Mouse (Mus musculus) cortical plate, adult 2 months (tissue): Measurements from ENCODE around the gene Zfr. TPM values are rescaled to one million over a fixed set of nuclear protein-coding genes. Genes with fewer than 3 reads are reported as not detected.

ENCODE experiments used
- H3K27ac ChIP-seq: fragments of 200-500 bp; 2 replicates; pipeline ENCODE4 v1.5.1; 2012; ENCODE audit warnings: low read length, control low read depth, inconsistent platforms; ENCODE audit not compliant: insufficient read depth
- H3K4me1 ChIP-seq: fragments of 200-500 bp; 2 replicates; pipeline ENCODE4 v1.6.1; 2011; ENCODE audit warnings: low read length; ENCODE audit not compliant: control insufficient read depth, insufficient read depth
- H3K4me3 ChIP-seq: fragments of 200-500 bp; 2 replicates; pipeline ENCODE4 v1.5.1; 2011; ENCODE audit warnings: mild to moderate bottlenecking, low read length, control low read depth; ENCODE audit not compliant: insufficient read depth
- CTCF ChIP-seq: fragments of 200-500 bp; IDR thresholded peaks from 2 replicates; pipeline ENCODE4 v1.5.1; 2011; ENCODE audit warnings: mild to moderate bottlenecking, control low read depth, low read length; ENCODE audit not compliant: insufficient read depth; ENCODE audit errors: extremely low read depth
- POLR2A ChIP-seq: fragments of 200-500 bp; IDR thresholded peaks from 2 replicates; pipeline ENCODE4 v1.6.1; 2011; ENCODE audit warnings: mild to moderate bottlenecking, low read length, control low read depth; ENCODE audit not compliant: insufficient read depth; ENCODE audit errors: extremely low read depth
- polyA plus RNA-seq: library from polyadenylated mRNA; depleted of rRNA; stranded (reverse); fragments of >200 nt; gene quantifications from 2 replicates; pipeline ENCODE4 v1.2.3, GENCODE M21; 2012

Zfr gene
- polyA plus RNA-seq, 1 experiment, result 147 TPM

GRCm38 (mm10) chr15:12221131-12221530 lies 103.5 kb downstream of the Zfr start:
- H3K27ac ChIP-seq, result no peak overlapping the region
- peaks cover 10% of the 10 kb centered on the region for H3K4me1 ChIP-seq
- TF ChIP-seq POLR2A, result no peak
- TF ChIP-seq CTCF, result no peak
- no peak overlapping the region for H3K4me3 ChIP-seq

- no peak overlapping the region for H3K27ac ChIP-seq
- H3K4me3 ChIP-seq, result no peak overlapping the region
- peaks cover 9% of the 10 kb centered on the region for H3K4me1 ChIP-seq
- TF ChIP-seq CTCF (no peak), POLR2A (no peak)
Observed at GRCm38 (mm10) chr15:12222564-12223302, 105.1 kb downstream of the Zfr start.

- H3K27ac ChIP-seq, result no peak overlapping the region
Observed at GRCm38 (mm10) chr15:12223393-12223792, 105.8 kb downstream of the Zfr start.

GRCm38 (mm10) chr15:12224239-12224638 lies 106.6 kb downstream of the Zfr start:
- peaks cover 12% of the 10 kb centered on the region for H3K4me1 ChIP-seq
- no peak overlapping the region for H3K4me3 ChIP-seq
- TF ChIP-seq CTCF (no peak), POLR2A (no peak)
- no peak overlapping the region for H3K27ac ChIP-seq

More at GRCm38 (mm10) chr15:12223393-12223792, 105.8 kb downstream of the Zfr start:
- no peak overlapping the region for H3K4me3 ChIP-seq
- peaks cover 12% of the 10 kb centered on the region for H3K4me1 ChIP-seq
- TF ChIP-seq POLR2A (no peak), CTCF (no peak)

GRCm38 (mm10) chr15:12225062-12225461 lies 107.4 kb downstream of the Zfr start:
- no peak overlapping the region for H3K27ac ChIP-seq
- no peak overlapping the region for H3K4me3 ChIP-seq
- H3K4me1 ChIP-seq, result peaks cover 14% of the 10 kb centered on the region
- no peak for TF ChIP-seq CTCF
- no peak for TF ChIP-seq POLR2A

- peaks cover 11% of the 10 kb centered on the region for H3K4me1 ChIP-seq
- H3K4me3 ChIP-seq, result no peak overlapping the region
- TF ChIP-seq CTCF, result no peak
- TF ChIP-seq POLR2A, result no peak
- no peak overlapping the region for H3K27ac ChIP-seq
Observed at GRCm38 (mm10) chr15:12226908-12227307, 109.3 kb downstream of the Zfr start.

GRCm38 (mm10) chr15:12227355-12227754 lies 109.7 kb downstream of the Zfr start:
- Histone ChIP-seq H3K27ac (no peak overlapping the region), H3K4me1 (peaks cover 11% of the 10 kb centered on the region)
- no peak for TF ChIP-seq CTCF

GRCm38 (mm10) chr15:12229603-12230242 lies 112.1 kb downstream of the Zfr start:
- no peak overlapping the region for H3K27ac ChIP-seq
- no peak for TF ChIP-seq CTCF
- no peak for TF ChIP-seq POLR2A
- no peak overlapping the region for H3K4me3 ChIP-seq
- peaks cover 19% of the 10 kb centered on the region for H3K4me1 ChIP-seq

More at GRCm38 (mm10) chr15:12227355-12227754, 109.7 kb downstream of the Zfr start:
- no peak overlapping the region for H3K4me3 ChIP-seq

GRCm38 (mm10) chr15:12230243-12230935 lies 112.8 kb downstream of the Zfr start:
- Histone ChIP-seq H3K4me3 (no peak overlapping the region), H3K27ac (no peak overlapping the region), H3K4me1 (peaks cover 19% of the 10 kb centered on the region)
- no peak for TF ChIP-seq CTCF
- no peak for TF ChIP-seq POLR2A
